Mouse (Mus musculus): ENCODE measurements around the gene Fmnl2.

Fmnl2 gene

DNA sequence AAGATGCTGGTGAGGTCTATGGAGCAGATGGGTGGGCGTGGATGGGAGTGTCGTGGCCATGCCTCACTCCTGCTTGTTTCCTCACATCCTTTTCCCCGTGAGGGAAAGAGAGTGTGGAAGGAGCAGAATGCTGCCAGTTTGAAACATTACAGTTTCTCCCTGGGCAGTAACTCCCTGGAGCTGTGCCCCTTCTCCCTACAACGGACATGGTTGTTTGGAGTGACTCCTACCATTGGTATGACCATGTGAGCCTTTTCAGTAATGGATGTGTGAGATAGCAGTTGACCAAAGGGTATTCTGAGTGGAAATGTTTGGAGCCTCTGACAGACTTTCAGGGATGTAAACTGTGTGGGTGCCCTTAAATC lies 5.1 kb downstream of the Fmnl2 start:
- DNase-seq (ENCODE audit: extremely low spot score, low read depth, low spot score), result no peak

GRCm38 (mm10) chr2:52864635-52865034 lies 7.0 kb downstream of the Fmnl2 start:
- no peak for DNase-seq (ENCODE audit: extremely low spot score, low read depth, low spot score)

DNA sequence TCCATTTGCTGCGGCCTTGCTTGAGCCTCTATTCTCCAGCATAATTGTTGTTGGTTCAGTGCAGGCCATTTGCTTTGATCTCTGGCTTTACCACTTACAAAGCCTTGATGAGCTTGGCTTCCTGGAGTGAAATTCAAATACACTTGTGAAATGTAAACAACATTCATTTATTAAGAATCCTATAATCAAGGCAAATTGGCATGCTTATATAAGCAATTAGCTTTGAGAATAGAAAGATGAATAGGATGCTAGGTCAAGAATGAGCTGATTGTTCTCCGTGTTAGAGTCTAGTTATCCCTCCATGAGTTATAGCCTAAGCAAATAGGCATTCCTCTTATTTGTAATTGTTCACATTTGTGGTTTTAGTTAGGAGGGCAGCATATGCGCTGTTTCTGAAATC lies 8.5 kb downstream of the Fmnl2 start:
- DNase-seq (ENCODE audit: extremely low spot score, low read depth, low spot score), result no peak

DNA sequence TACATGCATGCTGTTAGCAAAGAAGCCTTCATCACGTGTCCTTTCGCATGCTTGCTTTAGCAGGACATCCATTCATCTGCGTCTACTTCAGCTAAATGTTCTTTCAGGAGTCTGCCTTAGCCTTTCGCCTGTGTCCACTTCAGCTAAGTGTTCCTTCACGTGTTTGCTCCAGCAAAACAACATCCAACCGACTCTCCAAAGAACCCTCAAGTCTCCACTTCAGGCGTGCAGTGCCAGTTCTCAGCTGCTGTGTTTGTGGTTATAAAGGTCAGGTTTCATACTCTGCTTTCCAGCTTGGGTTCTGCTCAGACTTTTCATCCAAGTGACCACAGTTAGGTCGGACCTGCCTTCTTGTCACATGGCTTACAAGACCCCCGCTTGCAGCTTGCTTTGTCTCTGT lies 10.1 kb downstream of the Fmnl2 start:
- no peak for DNase-seq (ENCODE audit: extremely low spot score, low read depth, low spot score)

- no peak for DNase-seq (ENCODE audit: extremely low spot score, low read depth, low spot score)
These were observed 10.5 kb downstream of the Fmnl2 start for GRCm38 (mm10) chr2:52868181-52868580.

GRCm38 (mm10) chr2:52872636-52873035 lies 15.0 kb downstream of the Fmnl2 start:
- DNase-seq (ENCODE audit: extremely low spot score, low read depth, low spot score), result no peak

DNA sequence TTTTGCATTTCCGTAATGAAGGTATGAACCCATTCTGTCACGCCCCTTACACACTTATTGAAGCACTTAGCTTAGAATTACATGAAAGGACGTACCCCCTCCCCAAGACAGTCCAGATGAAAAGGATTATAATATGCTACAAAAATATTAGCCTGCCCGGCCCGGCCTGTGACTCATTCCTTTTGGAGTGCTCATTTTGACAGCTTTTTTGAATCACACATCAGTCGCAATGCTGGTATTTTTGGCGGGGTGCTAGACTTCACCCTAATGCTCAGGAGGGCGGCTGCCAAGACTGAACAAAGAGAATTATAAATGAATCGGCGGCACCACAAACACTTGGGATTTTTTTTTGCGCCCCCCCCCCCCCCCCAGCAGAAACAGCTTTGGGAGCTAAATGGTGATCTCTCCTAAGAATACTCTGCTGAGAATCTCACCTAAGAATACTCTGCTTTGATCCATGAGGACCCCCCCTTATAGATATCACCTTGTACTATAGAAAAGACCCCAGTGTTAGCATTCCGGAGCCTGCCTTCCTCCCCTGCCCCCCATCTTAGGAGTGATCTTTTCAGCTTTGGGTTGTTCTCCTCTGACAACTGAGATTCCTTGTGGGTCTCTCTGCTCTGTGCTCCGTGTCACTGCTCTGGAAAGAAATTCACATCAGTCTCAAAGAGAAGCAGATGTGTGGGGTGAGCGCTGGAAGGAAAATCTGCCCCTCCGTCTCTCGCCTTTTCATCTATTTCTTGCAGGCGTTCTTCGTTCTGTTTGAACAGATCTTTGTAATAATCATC lies 15.8 kb downstream of the Fmnl2 start:
- DNase-seq (ENCODE audit: extremely low spot score, low read depth, low spot score), result no peak

- DNase-seq (ENCODE audit: extremely low spot score, low read depth, low spot score), result no peak
These were observed 17.1 kb downstream of the Fmnl2 start for GRCm38 (mm10) chr2:52874721-52875120.

DNA sequence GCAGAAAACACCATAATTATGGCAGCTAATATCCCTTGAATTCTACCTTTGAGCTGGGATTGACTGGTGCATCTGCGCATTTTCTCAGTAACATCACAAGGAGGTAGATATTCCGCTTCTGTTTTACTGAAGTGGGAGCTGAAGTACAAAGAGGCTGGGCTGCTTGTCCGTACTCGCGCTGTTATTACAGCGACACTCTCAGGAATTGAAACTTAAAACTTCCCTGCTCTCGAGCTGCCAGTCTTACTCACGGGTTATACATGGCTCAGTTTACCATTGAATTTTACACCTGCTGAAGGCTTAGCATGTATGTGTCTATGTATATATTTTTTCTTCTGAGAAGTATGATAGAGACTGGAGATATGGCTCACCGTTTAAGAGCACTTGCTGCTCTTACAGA lies 18.1 kb downstream of the Fmnl2 start:
- no peak for DNase-seq (ENCODE audit: extremely low spot score, low read depth, low spot score)

DNA sequence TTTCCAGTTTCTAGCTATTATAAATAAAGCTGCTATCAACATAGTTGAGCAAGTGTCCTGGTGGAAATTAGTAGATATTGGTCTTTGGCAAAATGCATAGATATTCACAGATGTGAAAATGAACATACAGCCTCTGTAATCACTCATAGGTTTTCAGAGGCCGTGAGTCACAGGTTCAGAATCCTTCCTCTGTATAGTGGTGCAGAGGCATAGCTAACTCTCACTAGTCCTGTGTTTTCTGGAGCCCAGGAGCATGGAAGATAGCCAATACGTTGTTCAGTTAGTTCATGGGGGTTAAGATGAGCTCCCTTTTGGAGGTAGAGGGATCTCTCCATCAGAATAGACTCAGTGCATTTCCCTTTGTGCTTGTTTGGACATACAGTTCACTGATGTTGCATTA lies 25.7 kb downstream of the Fmnl2 start:
- no peak for DNase-seq (ENCODE audit: extremely low spot score, low read depth, low spot score)

GRCm38 (mm10) chr2:52884082-52884481 lies 26.4 kb downstream of the Fmnl2 start:
- no peak for DNase-seq (ENCODE audit: extremely low spot score, low read depth, low spot score)

DNA sequence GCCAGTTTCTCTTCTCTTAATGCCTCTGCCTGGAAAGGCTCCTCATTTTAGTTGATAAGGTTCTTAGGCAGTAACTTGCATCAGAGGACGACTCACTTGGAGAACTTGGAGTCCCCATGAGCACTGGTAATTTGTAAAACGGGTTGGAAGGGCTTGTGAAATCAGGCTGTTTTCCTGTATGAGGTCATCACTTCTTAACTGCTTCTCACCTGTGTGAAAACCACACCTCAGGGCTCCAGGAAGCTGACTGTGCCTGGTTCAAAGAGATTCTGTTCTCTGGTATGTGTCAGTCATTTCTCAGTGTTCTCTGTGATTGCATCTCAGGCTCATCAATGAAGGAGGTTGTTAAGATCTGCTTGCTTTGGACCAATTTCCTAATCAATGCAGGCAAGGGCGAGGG lies 27.4 kb downstream of the Fmnl2 start:
- no peak for DNase-seq (ENCODE audit: extremely low spot score, low read depth, low spot score)

DNA sequence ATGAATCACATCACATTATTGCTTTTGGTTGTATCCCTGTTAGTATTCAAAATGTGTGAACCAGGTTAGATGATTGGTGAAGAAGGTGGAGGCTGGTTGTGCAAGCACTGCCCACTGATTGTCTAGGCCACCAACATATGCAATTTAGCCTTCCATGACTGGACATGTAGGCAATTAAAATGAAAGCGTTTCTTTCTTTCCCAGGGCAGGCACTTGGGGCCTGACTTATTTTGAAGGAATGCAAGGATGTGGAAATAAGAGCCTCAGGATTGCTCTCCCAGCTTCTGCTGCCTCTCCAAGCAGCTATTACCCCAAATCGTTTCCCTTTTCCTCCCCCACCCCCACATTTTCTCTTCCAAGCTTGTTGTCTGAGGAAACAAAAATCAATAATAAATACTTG lies 29.6 kb downstream of the Fmnl2 start:
- no peak for DNase-seq (ENCODE audit: extremely low spot score, low read depth, low spot score)

- DNase-seq (ENCODE audit: extremely low spot score, low read depth, low spot score), result no peak
These were observed 33.5 kb downstream of the Fmnl2 start for GRCm38 (mm10) chr2:52891115-52891514.

GRCm38 (mm10) chr2:52891744-52892143 lies 34.1 kb downstream of the Fmnl2 start:
- DNase-seq (ENCODE audit: extremely low spot score, low read depth, low spot score), result no peak

DNA sequence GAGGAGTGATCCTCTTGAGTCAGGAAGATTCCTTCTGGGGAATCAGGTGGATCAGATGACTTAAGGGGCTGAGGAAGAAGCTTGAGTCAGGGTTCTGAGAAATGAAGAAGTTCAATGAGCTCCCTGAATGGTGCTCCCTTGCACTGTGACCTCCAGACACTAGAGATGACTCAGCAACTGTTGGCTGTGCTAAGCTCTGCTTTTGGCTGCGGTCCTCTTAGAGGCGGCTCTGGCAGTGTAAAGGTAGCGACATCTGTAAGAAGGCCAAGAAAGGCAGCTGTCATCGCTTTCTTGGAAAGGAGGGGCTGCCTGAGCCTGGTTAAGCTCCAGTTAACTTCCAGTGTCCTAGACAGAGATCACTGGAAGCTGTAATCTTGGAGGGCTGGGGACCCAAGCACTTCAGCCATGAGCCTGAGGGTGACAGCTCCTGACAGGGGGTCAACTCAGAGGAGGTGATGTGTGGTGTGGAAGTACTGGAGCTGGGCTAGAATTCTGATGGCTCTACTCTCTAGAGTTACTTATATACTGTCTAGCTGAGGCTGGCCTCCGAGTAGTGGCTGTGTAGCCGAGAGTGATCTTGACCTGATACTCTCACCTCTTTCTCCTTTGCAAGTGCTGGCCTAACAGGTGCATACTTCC lies 37.4 kb downstream of the Fmnl2 start:
- DNase-seq (ENCODE audit: extremely low spot score, low read depth, low spot score), result no peak

DNA sequence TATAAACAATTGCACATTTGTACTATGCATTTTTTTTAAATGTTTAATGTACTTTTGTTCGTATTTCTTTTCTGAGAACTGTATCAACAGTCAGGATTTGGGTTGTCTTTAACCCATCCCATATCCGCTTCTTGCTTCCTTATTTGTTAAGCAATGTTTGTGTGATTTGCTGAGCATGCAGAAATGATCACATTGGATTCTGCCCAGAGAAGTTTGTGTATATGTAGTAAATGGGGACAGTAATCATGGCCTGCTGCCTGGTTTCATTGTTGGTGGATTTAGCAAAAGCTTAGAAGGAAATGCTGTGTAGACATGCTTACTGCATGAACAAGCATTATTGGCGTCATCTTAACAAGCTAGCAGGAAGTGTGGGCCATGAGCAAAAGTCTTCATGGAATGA lies 39.3 kb downstream of the Fmnl2 start:
- DNase-seq (ENCODE audit: extremely low spot score, low read depth, low spot score), result no peak

DNA sequence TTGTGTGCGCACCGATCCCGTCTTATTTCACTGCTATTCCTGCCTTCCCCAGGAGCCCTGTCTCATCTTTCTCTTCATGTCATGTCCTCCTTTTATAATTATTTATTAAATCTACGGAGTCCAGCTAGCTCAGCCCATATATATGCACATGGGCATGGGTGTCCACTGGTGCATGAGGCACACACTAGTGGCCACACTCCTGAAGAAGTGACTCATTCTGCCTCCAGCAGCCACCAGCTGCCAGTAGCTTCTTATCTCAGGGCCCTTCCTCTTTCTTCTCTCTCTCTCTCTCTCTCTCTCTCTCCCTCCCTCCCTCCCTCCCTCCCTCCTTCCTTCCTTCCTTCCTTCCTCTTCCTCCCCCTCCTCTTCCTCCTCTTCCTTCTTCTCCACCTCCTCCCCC lies 43.1 kb downstream of the Fmnl2 start:
- DNase-seq (ENCODE audit: extremely low spot score, low read depth, low spot score), result no peak

- no peak for DNase-seq (ENCODE audit: extremely low spot score, low read depth, low spot score)
These were observed 43.8 kb downstream of the Fmnl2 start for GRCm38 (mm10) chr2:52901300-52902013.

DNA sequence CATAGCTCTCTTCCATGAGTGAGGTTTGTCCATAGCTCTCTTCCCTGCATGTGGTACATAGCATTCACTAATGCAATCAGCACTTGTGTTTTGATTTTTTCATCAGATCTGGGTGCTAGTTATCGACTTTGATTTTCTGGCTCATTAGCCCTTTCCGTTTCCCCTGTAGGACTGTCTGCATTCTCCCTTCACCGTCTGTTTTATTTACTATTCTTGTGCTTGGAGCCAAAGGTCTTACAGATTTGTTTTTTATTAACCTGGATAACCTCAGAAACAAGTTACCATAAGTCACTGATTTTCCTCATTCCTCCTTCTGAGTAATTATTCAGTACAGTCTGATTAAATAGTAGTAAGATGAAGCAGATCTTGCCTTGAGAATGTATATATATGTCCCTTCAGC lies 44.8 kb downstream of the Fmnl2 start:
- no peak for DNase-seq (ENCODE audit: extremely low spot score, low read depth, low spot score)

GRCm38 (mm10) chr2:52903228-52903963 lies 45.7 kb downstream of the Fmnl2 start:
- no peak for DNase-seq (ENCODE audit: extremely low spot score, low read depth, low spot score)

GRCm38 (mm10) chr2:52904526-52904925 lies 46.9 kb downstream of the Fmnl2 start:
- no peak for DNase-seq (ENCODE audit: extremely low spot score, low read depth, low spot score)

All from hindlimb bud, embryonic 11.5 days (tissue).